Mouse (Mus musculus) MEL (cell line): ENCODE data around the gene Purb. TPM values are rescaled to one million over a fixed set of nuclear protein-coding genes. Genes with fewer than 3 reads are reported as not detected.

Source experiments
- DNase-seq: peaks from one replicate; pipeline ENCODE4 v3.0.0; 2011; ENCODE audit warnings: low read depth, low spot score
- H3K27ac ChIP-seq: 2 replicates; pipeline ENCODE4 v1.5.1; 2012; ENCODE audit warnings: low read depth, mild to moderate bottlenecking, control low read depth, low read length, moderate library complexity; ENCODE audit not compliant: control insufficient read depth
- H3K27me3 ChIP-seq, 2 experiments: fragments of 150-350 bp in 1 of 2; sonication (generic) in 1 of 2; 2 replicates each; pipeline ENCODE4 v1.6.1; 2012; ENCODE audit warnings: low read length in 2 of 2, mild to moderate bottlenecking in 2 of 2, improper control_type of control experiment in 1 of 2, moderate library complexity in 1 of 2; ENCODE audit not compliant: insufficient read depth in 2 of 2, control insufficient read depth in 1 of 2
- H3K36me3 ChIP-seq, 2 experiments: 2 replicates each; pipeline ENCODE4 v1.6.1; 2012 to 2014; ENCODE audit warnings: low read length in 2 of 2, improper control_type of control experiment in 1 of 2, inconsistent platforms in 1 of 2, mild to moderate bottlenecking in 1 of 2; ENCODE audit not compliant: insufficient read depth in 2 of 2, control insufficient read depth in 1 of 2
- H3K4me1 ChIP-seq, 2 experiments: fragments of 150-350 bp in 1 of 2; sonication (generic) in 1 of 2; 2 replicates each; pipeline ENCODE4 v1.6.1; 2012; ENCODE audit warnings: low read length in 2 of 2, improper control_type of control experiment in 1 of 2, mild to moderate bottlenecking in 1 of 2; ENCODE audit not compliant: insufficient read depth in 2 of 2, control insufficient read depth in 1 of 2
- H3K4me3 ChIP-seq, 2 experiments: fragments of 150-350 bp in 1 of 2; sonication (generic) in 1 of 2; 2 replicates each; pipeline ENCODE4 v1.5.1; 2012; ENCODE audit warnings: low read depth in 2 of 2, low read length in 2 of 2, mild to moderate bottlenecking in 2 of 2, moderate library complexity in 2 of 2, control low read depth in 1 of 2, improper control_type of control experiment in 1 of 2; ENCODE audit not compliant: control insufficient read depth in 1 of 2, insufficient read depth in 1 of 2
- H3K79me2 ChIP-seq: 2 replicates; pipeline ENCODE4 v1.6.1; 2012; ENCODE audit warnings: mild to moderate bottlenecking, low read length, moderate library complexity; ENCODE audit not compliant: control insufficient read depth, poor library complexity, insufficient read depth
- H3K9ac ChIP-seq: 2 replicates; pipeline ENCODE4 v1.6.1; 2012; ENCODE audit warnings: low read depth, mild to moderate bottlenecking, control low read depth, low read length, moderate library complexity; ENCODE audit not compliant: control insufficient read depth, poor library complexity, severe bottlenecking
- H3K9me3 ChIP-seq: fragments of 150-350 bp; sonication (generic); replicated peaks from 2 replicates; pipeline ENCODE4 v1.6.1; 2012; ENCODE audit warnings: mild to moderate bottlenecking, low read length, improper control_type of control experiment, moderate library complexity; ENCODE audit not compliant: insufficient read depth
- BHLHE40 ChIP-seq: IDR thresholded peaks from 2 replicates; pipeline ENCODE4 v1.6.1; 2012; ENCODE audit warnings: low read depth, mild to moderate bottlenecking, inconsistent platforms, low read length, improper control_type of control experiment, borderline replicate concordance
- CHD1 ChIP-seq: IDR thresholded peaks from 2 replicates; pipeline ENCODE4 v1.6.1; 2012; ENCODE audit warnings: low read depth, mild to moderate bottlenecking, inconsistent platforms, low read length, improper control_type of control experiment
- CHD2 ChIP-seq: IDR thresholded peaks from 2 replicates; pipeline ENCODE4 v1.6.1; 2011; ENCODE audit warnings: low read length, improper control_type of control experiment
- CTCF ChIP-seq, 3 experiments: IDR thresholded peaks in 2 of 3; conservative IDR thresholded peaks in 1 of 3; 2 replicates each; pipeline ENCODE4 v1.5.1; 2011 to 2012; ENCODE audit warnings: low read length in 3 of 3, low read depth in 2 of 3, mild to moderate bottlenecking in 2 of 3, improper control_type of control experiment in 1 of 3, inconsistent platforms in 1 of 3, mixed read lengths in 1 of 3, moderate library complexity in 1 of 3; ENCODE audit not compliant: control insufficient read depth in 1 of 3, insufficient read depth in 1 of 3, poor library complexity in 1 of 3, severe bottlenecking in 1 of 3
- E2F4 ChIP-seq: IDR thresholded peaks from 2 replicates; pipeline ENCODE4 v1.6.1; 2011; ENCODE audit warnings: low read depth, low read length, improper control_type of control experiment, borderline replicate concordance
- ELF1 ChIP-seq: IDR thresholded peaks from 2 replicates; pipeline ENCODE4 v1.6.1; 2014; ENCODE audit warnings: low read depth, mild to moderate bottlenecking, inconsistent platforms, low read length, improper control_type of control experiment, moderate library complexity
- EP300 ChIP-seq, 2 experiments: IDR thresholded peaks; 2 replicates each; pipeline ENCODE4 v1.6.1; 2011; ENCODE audit warnings: improper control_type of control experiment in 2 of 2, low read length in 2 of 2, low read depth in 1 of 2, mild to moderate bottlenecking in 1 of 2
- ETS1 ChIP-seq: IDR thresholded peaks from 2 replicates; pipeline ENCODE4 v1.6.1; 2012; ENCODE audit warnings: low read depth, mild to moderate bottlenecking, inconsistent platforms, low read length, improper control_type of control experiment, moderate library complexity
- GABPA ChIP-seq: IDR thresholded peaks from 2 replicates; pipeline ENCODE4 v1.6.1; 2012; ENCODE audit warnings: low read depth, mild to moderate bottlenecking, inconsistent platforms, low read length, improper control_type of control experiment, moderate library complexity
- GATA1 ChIP-seq: IDR thresholded peaks from 2 replicates; pipeline ENCODE4 v1.6.1; 2011; ENCODE audit warnings: low read depth, low read length, improper control_type of control experiment
- JUND ChIP-seq: IDR thresholded peaks from 2 replicates; pipeline ENCODE4 v1.6.1; 2011; ENCODE audit warnings: low read depth, mild to moderate bottlenecking, improper control_type of control experiment, low read length
- KAT2A ChIP-seq: conservative IDR thresholded peaks from 2 replicates; pipeline ENCODE4 v1.6.1; 2012; ENCODE audit warnings: low read depth, low read length, improper control_type of control experiment, inconsistent platforms
- MAFK ChIP-seq: IDR thresholded peaks from 2 replicates; pipeline ENCODE4 v1.6.1; 2011; ENCODE audit warnings: low read depth, mild to moderate bottlenecking, low read length, improper control_type of control experiment, borderline replicate concordance
- MAX ChIP-seq: IDR thresholded peaks from 2 replicates; pipeline ENCODE4 v1.6.1; 2011; ENCODE audit warnings: low read length, improper control_type of control experiment
- MAZ ChIP-seq: IDR thresholded peaks from 2 replicates; pipeline ENCODE4 v1.6.1; 2012; ENCODE audit warnings: low read depth, mild to moderate bottlenecking, inconsistent platforms, low read length, improper control_type of control experiment
- MEF2A ChIP-seq: IDR thresholded peaks from 2 replicates; pipeline ENCODE4 v1.6.1; 2014; ENCODE audit warnings: low read depth, mild to moderate bottlenecking, inconsistent platforms, low read length, improper control_type of control experiment; ENCODE audit not compliant: poor library complexity, insufficient replicate concordance, severe bottlenecking; ENCODE audit errors: extremely low read depth
- MXI1 ChIP-seq: IDR thresholded peaks from 2 replicates; pipeline ENCODE4 v1.6.1; 2011; ENCODE audit warnings: mild to moderate bottlenecking, low read depth, low read length, improper control_type of control experiment
- MYB ChIP-seq: IDR thresholded peaks from 2 replicates; pipeline ENCODE4 v1.6.1; 2011; ENCODE audit warnings: mild to moderate bottlenecking, low read depth, low read length, improper control_type of control experiment
- MYC ChIP-seq: IDR thresholded peaks from 2 replicates; pipeline ENCODE4 v1.6.1; 2011; ENCODE audit warnings: low read depth, mild to moderate bottlenecking, low read length, improper control_type of control experiment, moderate library complexity
- NELFE ChIP-seq: IDR thresholded peaks from 2 replicates; pipeline ENCODE4 v1.6.1; 2011; ENCODE audit warnings: low read depth, low read length, improper control_type of control experiment
- NRF1 ChIP-seq: IDR thresholded peaks from 2 replicates; pipeline ENCODE4 v1.6.1; 2014; ENCODE audit warnings: low read depth, mild to moderate bottlenecking, inconsistent platforms, low read length, improper control_type of control experiment, moderate library complexity; ENCODE audit not compliant: poor library complexity, insufficient read depth, severe bottlenecking
- POLR2A ChIP-seq, 2 experiments: IDR thresholded peaks; 2 replicates each; pipeline ENCODE4 v1.6.1; 2011 to 2012; ENCODE audit warnings: low read length in 2 of 2, mild to moderate bottlenecking in 2 of 2, control low read depth in 1 of 2, improper control_type of control experiment in 1 of 2, low read depth in 1 of 2, moderate library complexity in 1 of 2; ENCODE audit not compliant: control insufficient read depth in 1 of 2, insufficient read depth in 1 of 2, poor library complexity in 1 of 2
- POLR2AphosphoS2 ChIP-seq: IDR thresholded peaks from 2 replicates; pipeline ENCODE4 v1.6.1; 2011; ENCODE audit warnings: low read length, improper control_type of control experiment
- POLR2AphosphoS5 ChIP-seq: IDR thresholded peaks from 2 replicates; pipeline ENCODE4 v1.6.1; 2012; ENCODE audit warnings: low read depth, borderline replicate concordance, mild to moderate bottlenecking, inconsistent platforms, low read length, moderate library complexity, mixed read lengths
- RAD21 ChIP-seq: IDR thresholded peaks from 2 replicates; pipeline ENCODE4 v1.6.1; 2011; ENCODE audit warnings: mild to moderate bottlenecking, low read depth, low read length, improper control_type of control experiment
- RCOR1 ChIP-seq: IDR thresholded peaks from 2 replicates; pipeline ENCODE4 v1.6.1; 2012; ENCODE audit warnings: low read depth, mild to moderate bottlenecking, inconsistent platforms, low read length, improper control_type of control experiment
- SIN3A ChIP-seq: IDR thresholded peaks from 2 replicates; pipeline ENCODE4 v1.6.1; 2012; ENCODE audit warnings: low read length, improper control_type of control experiment, inconsistent platforms
- SMC3 ChIP-seq: IDR thresholded peaks from 2 replicates; pipeline ENCODE4 v1.6.1; 2011; ENCODE audit warnings: low read depth, low read length, improper control_type of control experiment
- TAL1 ChIP-seq: IDR thresholded peaks from 2 replicates; pipeline ENCODE4 v1.6.1; 2012; ENCODE audit warnings: mild to moderate bottlenecking, inconsistent platforms, low read length, moderate library complexity, mixed read lengths
- TBP ChIP-seq: IDR thresholded peaks from 2 replicates; pipeline ENCODE4 v1.8.0; 2011; ENCODE audit warnings: low read depth, low read length, improper control_type of control experiment
- TCF12 ChIP-seq: IDR thresholded peaks from 2 replicates; pipeline ENCODE4 v1.6.1; 2014; ENCODE audit warnings: low read depth, mild to moderate bottlenecking, inconsistent platforms, low read length, improper control_type of control experiment, moderate library complexity
- UBTF ChIP-seq: IDR thresholded peaks from 2 replicates; pipeline ENCODE4 v1.6.1; 2012; ENCODE audit warnings: low read depth, mild to moderate bottlenecking, inconsistent platforms, low read length, improper control_type of control experiment, moderate library complexity, borderline replicate concordance; ENCODE audit not compliant: insufficient read depth
- USF1 ChIP-seq: IDR thresholded peaks from 2 replicates; pipeline ENCODE4 v1.6.1; 2014; ENCODE audit warnings: low read depth, mild to moderate bottlenecking, inconsistent platforms, low read length, improper control_type of control experiment, moderate library complexity
- USF2 ChIP-seq, 2 experiments: IDR thresholded peaks; 2 replicates each; pipeline ENCODE4 v1.6.1; 2011 to 2012; ENCODE audit warnings: improper control_type of control experiment in 2 of 2, low read length in 2 of 2, borderline replicate concordance in 1 of 2, inconsistent platforms in 1 of 2, low read depth in 1 of 2, mild to moderate bottlenecking in 1 of 2; ENCODE audit not compliant: insufficient read depth in 1 of 2
- ZC3H11A ChIP-seq: IDR thresholded peaks from 2 replicates; pipeline ENCODE4 v1.6.1; 2012; ENCODE audit warnings: low read depth, mild to moderate bottlenecking, inconsistent platforms, low read length, improper control_type of control experiment
- ZKSCAN1 ChIP-seq: IDR thresholded peaks from 2 replicates; pipeline ENCODE4 v1.6.1; 2012; ENCODE audit warnings: low read depth, mild to moderate bottlenecking, inconsistent platforms, low read length, improper control_type of control experiment, moderate library complexity
- ZMIZ1 ChIP-seq: IDR thresholded peaks from 2 replicates; pipeline ENCODE4 v1.6.1; 2012; ENCODE audit warnings: low read depth, mild to moderate bottlenecking, inconsistent platforms, low read length, improper control_type of control experiment, moderate library complexity
- ZNF384 ChIP-seq: IDR thresholded peaks from 2 replicates; pipeline ENCODE4 v1.6.1; 2012; ENCODE audit warnings: low read depth, mild to moderate bottlenecking, inconsistent platforms, low read length, improper control_type of control experiment
- polyA plus RNA-seq, 2 experiments: library from polyadenylated mRNA; stranded (reverse) in 1 of 2; unstranded in 1 of 2; fragments of >175 nt in 1 of 2; fragments of >200 nt in 1 of 2; gene quantifications; 2 replicates each; pipeline versions ENCODE4 v1.2.1 to v1.2.4; 2012; ENCODE audit warnings: low replicate concordance in 2 of 2, low read depth in 1 of 2; ENCODE audit not compliant: insufficient read length in 2 of 2, insufficient read depth in 1 of 2, missing spikeins in 1 of 2
- total RNA-seq: library from RNA; depleted of rRNA; stranded (reverse); fragments of 300-350 nt; gene quantifications from 2 replicates; pipeline ENCODE4 v1.2.3, GENCODE M21; 2012

Purb gene
- total and polyA plus RNA-seq, 3 experiments = 23.1 to 33.9 (median 32.7) TPM

DNA sequence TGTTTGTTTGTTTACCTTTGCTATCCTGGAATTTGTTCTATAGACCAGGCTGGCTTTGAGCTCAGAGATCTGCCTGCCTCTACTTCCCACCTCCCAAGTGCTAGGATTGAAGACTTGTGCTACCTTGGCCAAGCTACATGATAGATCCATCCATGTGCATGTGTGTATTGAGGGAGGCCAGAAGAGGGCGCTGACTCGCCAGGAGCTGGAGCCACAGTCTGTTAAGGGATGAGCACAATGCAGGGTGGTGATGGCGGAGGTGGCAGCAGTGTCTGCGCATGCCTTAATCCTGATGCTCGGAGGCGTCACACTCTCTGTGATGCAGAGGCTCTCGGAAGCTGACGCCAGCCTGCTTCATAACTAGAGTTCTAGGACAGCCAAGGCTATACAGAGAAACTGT is 39.3 kb downstream of the Purb start:
- H3K79me2 ChIP-seq = peaks cover under 1% of the 10 kb centered on the region; the same call in 1 of the 2 replicates
- no peaks in the 10 kb centered on the region for H3K27me3 ChIP-seq
- no peak overlapping the region for H3K27ac ChIP-seq
- H3K4me3 ChIP-seq = no peak overlapping the region
- no peaks in the 10 kb centered on the region for H3K9me3 ChIP-seq
- DNase-seq = peak; percentile 85
- H3K36me3 ChIP-seq = peaks cover 0 to 4% of the 10 kb centered on the region in 2 experiments; a peak in 2 of 4 replicates
- H3K9ac ChIP-seq = no peak overlapping the region
- H3K4me1 ChIP-seq = no peaks in the 10 kb centered on the region
- no peak for TF ChIP-seq ZNF384
- TF ChIP-seq E2F4 = no peak
- TF ChIP-seq ELF1 = no peak
- no peak for TF ChIP-seq MAZ
- TF ChIP-seq ZMIZ1 = no peak
- TF ChIP-seq RAD21 = peak; percentile 84
- TF ChIP-seq ZKSCAN1 = no peak
- no peak for TF ChIP-seq CHD2
- TF ChIP-seq MAFK = no peak
- TF ChIP-seq POLR2AphosphoS2 = no peak
- TF ChIP-seq MXI1 = 0 out of 2 replicates have a peak, but pooled peaks have one; percentile 33
- TF ChIP-seq UBTF = no peak
- TF ChIP-seq MYB = no peak
- TF ChIP-seq CTCF (IDR thresholded peaks at IDR 0.05 in 2 of 3, conservative IDR thresholded peaks at IDR 0.05 in 1 of 3; ENCODE audit: control insufficient read depth in 1 of 3, insufficient read depth in 1 of 3, low read depth in 2 of 3, low read length in 3 of 3, poor library complexity in 1 of 3, severe bottlenecking in 1 of 3) = peak; percentile 88 to 95 (median 94)
- TF ChIP-seq USF1 = no peak
- no peak for TF ChIP-seq USF2 (IDR thresholded peaks at IDR 0.05; ENCODE audit: borderline replicate concordance in 1 of 2, insufficient read depth in 1 of 2, low read depth in 1 of 2, low read length in 2 of 2)
- TF ChIP-seq POLR2A (IDR thresholded peaks at IDR 0.05; ENCODE audit: control insufficient read depth in 1 of 2, insufficient read depth in 1 of 2, low read depth in 1 of 2, low read length in 2 of 2, poor library complexity in 1 of 2) = no peak
- TF ChIP-seq NRF1 = no peak
- TF ChIP-seq JUND = no peak
- TF ChIP-seq EP300 (IDR thresholded peaks at IDR 0.05; ENCODE audit: low read depth in 1 of 2, low read length in 2 of 2) = no peak
- no peak for TF ChIP-seq TCF12
- no peak for TF ChIP-seq BHLHE40
- TF ChIP-seq MAX = 0 out of 2 replicates have a peak, but pooled peaks have one; percentile 30
- no peak for TF ChIP-seq MEF2A
- no peak for TF ChIP-seq CHD1
- no peak for TF ChIP-seq NELFE
- TF ChIP-seq TAL1 = no peak
- peak; percentile 62 for TF ChIP-seq ZC3H11A
- no peak for TF ChIP-seq TBP
- peak; percentile 83 for TF ChIP-seq SMC3
- TF ChIP-seq POLR2AphosphoS5 = no peak
- TF ChIP-seq MYC = peak; percentile 89
- TF ChIP-seq KAT2A = no peak
- TF ChIP-seq RCOR1 = no peak
- TF ChIP-seq ETS1 = no peak
- TF ChIP-seq SIN3A = no peak
- TF ChIP-seq GATA1 = no peak
- no peak for TF ChIP-seq GABPA
